Mouse (Mus musculus) G1E (cell line): Measurements from ENCODE around the gene Fgfr2. TPM values are rescaled to one million over a fixed set of nuclear protein-coding genes. Genes with fewer than 3 reads are reported as not detected.

ENCODE experiments used
- ATAC-seq: 2 replicates; pipeline ENCODE4 v1.8.0; 2016; ENCODE audit warnings: mild to moderate bottlenecking; ENCODE audit not compliant: insufficient number of reproducible peaks, poor library complexity, low FRiP score, severe bottlenecking; ENCODE audit errors: extremely low read depth
- DNase-seq: peaks from one replicate; pipeline ENCODE4 v3.0.0; 2012; ENCODE audit warnings: low spot score
- H3K27me3 ChIP-seq: 2 replicates; pipeline ENCODE4 v1.6.1; 2012; ENCODE audit warnings: mild to moderate bottlenecking, low read length, inconsistent platforms; ENCODE audit not compliant: insufficient read depth
- H3K36me3 ChIP-seq: replicated peaks from 2 replicates; pipeline ENCODE3; 2012; ENCODE audit warnings: mild to moderate bottlenecking, inconsistent platforms
- H3K4me1 ChIP-seq: 2 replicates; pipeline ENCODE4 v1.6.1; 2012; ENCODE audit warnings: low read depth, low read length, inconsistent platforms, mixed read lengths; ENCODE audit not compliant: insufficient read depth
- H3K4me3 ChIP-seq: 2 replicates; pipeline ENCODE4 v1.5.1; 2012; ENCODE audit warnings: low read depth, mild to moderate bottlenecking, inconsistent platforms, low read length, moderate library complexity, mixed read lengths
- H3K9me3 ChIP-seq: replicated peaks from 2 replicates; pipeline ENCODE4 v1.6.1; 2012; ENCODE audit warnings: inconsistent platforms
- CTCF ChIP-seq: IDR thresholded peaks from 2 replicates; pipeline ENCODE4 v1.5.1; 2012; ENCODE audit warnings: low read depth, low read length, inconsistent platforms, mixed read lengths
- GATA1 ChIP-seq: IDR thresholded peaks from 2 replicates; pipeline ENCODE4 v1.6.1; 2012; ENCODE audit warnings: borderline replicate concordance, low read length, inconsistent platforms, mixed read lengths
- GATA2 ChIP-seq: IDR thresholded peaks from 2 replicates; pipeline ENCODE4 v1.6.1; 2012; ENCODE audit warnings: low read depth, low read length, inconsistent platforms, borderline replicate concordance
- POLR2AphosphoS5 ChIP-seq: IDR thresholded peaks from 2 replicates; pipeline ENCODE4 v1.6.1; 2012; ENCODE audit warnings: low read depth, low read length, inconsistent platforms; ENCODE audit not compliant: insufficient replicate concordance
- TAL1 ChIP-seq: conservative IDR thresholded peaks from 2 replicates; pipeline ENCODE4 v1.6.1; 2012; ENCODE audit warnings: low read depth, low read length, inconsistent platforms, mixed read lengths
- polyA plus RNA-seq: library from polyadenylated mRNA; stranded (reverse); fragments of >175 nt; gene quantifications from 2 replicates; pipeline ENCODE4 v1.2.3, GENCODE M21; 2012
- total RNA-seq, 2 experiments: library from RNA; stranded (forward) in 1 of 2; stranded (reverse) in 1 of 2; fragments of 200-1000 nt in 1 of 2; fragments of >200 nt in 1 of 2; fragmentation: Nextera tagmentation in 1 of 2; gene quantifications; 2 replicates each; pipeline ENCODE4 v1.2.3; 2014 to 2017

Gene Fgfr2
- total and polyA plus RNA-seq, 3 experiments = 0.22 TPM; not detected in 2

DNA sequence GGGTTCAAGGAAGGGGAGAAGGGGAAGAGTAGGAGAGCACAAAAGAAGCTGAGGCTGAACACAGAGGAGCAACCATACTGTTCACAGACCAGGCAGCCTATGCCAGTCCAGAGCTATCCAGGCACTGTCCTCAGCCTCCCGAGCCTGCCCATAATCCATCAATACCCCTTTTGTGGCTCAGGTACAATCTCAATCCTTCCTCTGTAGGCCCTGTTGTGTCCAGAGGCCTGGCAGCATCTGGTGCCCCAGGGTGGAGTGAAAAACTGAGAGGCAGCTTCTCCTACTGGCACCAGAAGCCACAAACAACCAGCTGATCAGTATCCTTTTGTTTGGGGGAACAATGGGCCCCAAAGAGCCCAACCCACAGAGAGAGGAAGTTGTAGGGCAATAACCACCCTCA is 2818.5 kb downstream of the Fgfr2 start:
- ATAC-seq (no peak), DNase-seq (no peak)
- Histone ChIP-seq H3K27me3 (no peaks in the 10 kb centered on the region), H3K4me3 (no peak overlapping the region), H3K9me3 (peaks cover 77% of the 10 kb centered on the region), H3K36me3 (no peaks in the 10 kb centered on the region), H3K4me1 (no peaks in the 10 kb centered on the region)
- TF ChIP-seq GATA2 (no peak), POLR2AphosphoS5 (no peak), CTCF (no peak), TAL1 (no peak), GATA1 (no peak)

- no peak overlapping the region for H3K4me3 ChIP-seq
- H3K27me3 ChIP-seq = no peaks in the 10 kb centered on the region
- TF ChIP-seq POLR2AphosphoS5 (no peak), CTCF (no peak), TAL1 (no peak)
- peaks cover 76% of the 10 kb centered on the region for H3K9me3 ChIP-seq
- no peak for ATAC-seq
- H3K36me3 ChIP-seq = no peaks in the 10 kb centered on the region
- no peaks in the 10 kb centered on the region for H3K4me1 ChIP-seq
- DNase-seq = no peak
Measured at GRCm38 (mm10) chr7:130303464-130303863, 2819.7 kb downstream of the Fgfr2 start.

DNA sequence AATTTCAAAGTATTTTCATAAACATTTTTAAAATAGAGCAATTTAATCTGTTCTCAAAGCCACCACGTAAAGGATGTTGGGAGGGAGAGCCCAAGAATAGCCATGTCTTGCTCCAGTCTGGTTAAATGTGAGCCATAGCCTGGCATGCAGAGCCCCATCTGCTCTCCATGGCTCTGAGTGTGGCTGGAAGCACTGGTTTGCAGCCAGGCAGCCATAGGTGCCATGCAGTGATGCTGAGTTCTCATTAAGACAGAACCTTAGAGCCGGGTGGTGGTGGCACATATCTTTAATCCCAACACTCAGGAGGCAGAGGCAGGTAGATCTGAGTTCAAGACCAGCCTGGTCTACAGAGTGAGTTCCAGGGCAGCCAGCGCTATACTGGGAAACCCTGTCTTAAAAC is 2822.5 kb downstream of the Fgfr2 start:
- Histone ChIP-seq H3K9me3 (peaks cover 72% of the 10 kb centered on the region), H3K27me3 (no peaks in the 10 kb centered on the region), H3K4me3 (no peak overlapping the region), H3K4me1 (no peaks in the 10 kb centered on the region), H3K36me3 (no peaks in the 10 kb centered on the region)
- no peak for TF ChIP-seq CTCF
- TF ChIP-seq POLR2AphosphoS5 = no peak
- TF ChIP-seq GATA2 = no peak
- TF ChIP-seq GATA1 = no peak
- no peak for TF ChIP-seq TAL1
- no peak for ATAC-seq
- no peak for DNase-seq

DNA sequence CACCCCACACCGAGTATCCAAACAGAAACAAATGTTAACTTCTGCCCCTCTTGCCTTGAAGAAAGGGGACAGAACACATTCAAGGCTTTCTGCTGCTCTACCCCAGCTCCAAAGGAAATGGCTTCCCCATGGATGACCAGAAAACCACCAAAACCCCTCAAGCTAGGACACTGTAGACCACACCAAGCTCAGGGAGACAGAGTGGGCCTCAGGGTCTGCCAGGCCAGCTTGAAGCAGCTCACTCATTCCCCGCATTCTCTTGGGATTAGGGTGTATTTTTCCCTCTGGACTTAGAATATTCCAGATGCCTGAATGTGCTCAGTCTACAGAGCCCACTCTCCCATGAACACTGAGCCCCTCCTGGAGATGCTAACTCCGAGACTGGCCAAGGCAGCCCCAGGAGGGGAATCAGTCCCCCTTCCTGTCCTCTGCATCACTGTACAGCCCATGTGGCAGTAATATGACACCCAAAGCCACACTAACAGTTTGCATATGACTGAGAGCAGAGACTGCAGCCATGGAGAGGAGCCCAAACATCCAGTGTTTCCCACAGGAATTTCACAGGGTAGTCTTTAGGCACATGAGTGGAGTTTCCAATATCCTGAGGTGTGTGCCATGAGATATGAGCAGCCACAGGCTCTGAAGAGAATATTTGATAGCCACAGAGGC is 2824.1 kb downstream of the Fgfr2 start:
- no peak overlapping the region for H3K4me3 ChIP-seq
- H3K27me3 ChIP-seq = no peaks in the 10 kb centered on the region
- H3K36me3 ChIP-seq = no peaks in the 10 kb centered on the region
- TF ChIP-seq GATA2 (no peak), POLR2AphosphoS5 (no peak), CTCF (no peak), TAL1 (no peak), GATA1 (no peak)
- DNase-seq (no peak), ATAC-seq (no peak)
- peaks cover 63% of the 10 kb centered on the region for H3K9me3 ChIP-seq
- no peaks in the 10 kb centered on the region for H3K4me1 ChIP-seq

DNA sequence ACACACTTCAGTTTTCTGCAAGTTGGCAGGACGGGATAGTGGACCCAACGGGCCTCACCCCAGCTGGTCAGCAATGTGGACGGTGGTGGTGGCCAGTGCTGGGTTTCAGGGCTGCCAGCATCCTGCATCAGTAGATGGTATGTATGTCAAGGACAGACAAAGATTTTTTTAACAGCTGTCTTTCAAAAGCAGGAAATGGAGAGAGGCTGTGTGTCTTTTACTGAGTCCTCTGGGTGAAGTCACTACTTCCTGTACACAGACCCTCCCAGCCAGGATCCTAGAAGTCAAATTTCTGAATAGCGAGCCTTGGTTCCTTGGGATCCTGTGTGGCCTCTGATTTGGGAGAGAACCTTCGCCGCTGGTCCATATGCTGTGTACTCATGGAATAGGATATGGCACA is 2832.0 kb downstream of the Fgfr2 start:
- DNase-seq (no peak), ATAC-seq (no peak)
- TF ChIP-seq TAL1 (no peak), GATA2 (no peak), POLR2AphosphoS5 (no peak), CTCF (no peak), GATA1 (no peak)
- H3K4me1 ChIP-seq = no peaks in the 10 kb centered on the region
- peaks cover 64% of the 10 kb centered on the region for H3K9me3 ChIP-seq
- H3K4me3 ChIP-seq = no peak overlapping the region
- no peaks in the 10 kb centered on the region for H3K27me3 ChIP-seq
- no peaks in the 10 kb centered on the region for H3K36me3 ChIP-seq

DNA sequence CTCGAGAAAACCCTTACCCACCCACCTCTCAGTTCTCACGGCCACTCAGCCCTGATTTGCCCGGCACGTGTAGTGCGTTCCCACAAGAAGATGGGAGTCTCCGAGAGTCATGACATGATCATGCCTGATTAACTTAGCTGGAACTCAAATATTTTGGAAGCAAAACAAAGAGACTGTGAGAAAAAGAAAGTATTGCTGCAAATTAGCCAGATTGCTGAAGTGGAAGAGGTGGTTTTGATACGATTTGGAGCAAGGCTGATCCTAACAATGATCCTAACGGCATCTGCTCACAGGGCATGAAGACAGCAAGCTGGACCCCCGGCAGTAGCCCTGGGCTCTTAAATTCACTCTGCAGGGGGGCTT is 2833.7 kb downstream of the Fgfr2 start:
- ATAC-seq = no peak
- H3K36me3 ChIP-seq = no peaks in the 10 kb centered on the region
- TF ChIP-seq CTCF = no peak
- no peak for TF ChIP-seq GATA1
- TF ChIP-seq TAL1 = no peak
- TF ChIP-seq POLR2AphosphoS5 = no peak
- no peak for TF ChIP-seq GATA2
- H3K9me3 ChIP-seq = peaks cover 68% of the 10 kb centered on the region
- no peak overlapping the region for H3K4me3 ChIP-seq
- no peaks in the 10 kb centered on the region for H3K27me3 ChIP-seq
- H3K4me1 ChIP-seq = no peaks in the 10 kb centered on the region
- DNase-seq = no peak
